Mouse (Mus musculus) CH12.LX (cell line): Measurements from ENCODE around the gene Rgmb. TPM values are rescaled to one million over a fixed set of nuclear protein-coding genes. Genes with fewer than 3 reads are reported as not detected.
A peak's percentile ranks its signal among the peaks of the same experiment; 100 is the strongest.

ENCODE experiments used
- DNase-seq: peaks from one replicate; pipeline ENCODE4 v3.0.0-alpha.2; 2013; ENCODE audit errors: extremely low read depth
- H3K27ac ChIP-seq: 2 replicates; pipeline ENCODE4 v1.5.1; 2012; ENCODE audit warnings: low read depth, mild to moderate bottlenecking, control low read depth, moderate library complexity; ENCODE audit not compliant: insufficient read depth
- H3K27me3 ChIP-seq: replicated peaks from 2 replicates; pipeline ENCODE3; 2012; ENCODE audit warnings: inconsistent platforms
- H3K36me3 ChIP-seq, 2 experiments: replicated peaks in 1 of 2; 2 replicates each; pipeline versions ENCODE3 to v1.6.1; 2012; ENCODE audit warnings: inconsistent platforms in 1 of 2, low read length in 1 of 2, mild to moderate bottlenecking in 1 of 2, mixed read lengths in 1 of 2, moderate library complexity in 1 of 2; ENCODE audit not compliant: control insufficient read depth in 1 of 2, insufficient read depth in 1 of 2
- H3K4me1 ChIP-seq, 2 experiments: 2 replicates each; pipeline ENCODE4 v1.6.1; 2012; ENCODE audit warnings: inconsistent platforms in 1 of 2, moderate library complexity in 1 of 2; ENCODE audit not compliant: insufficient read depth in 2 of 2, control insufficient read depth in 1 of 2
- H3K4me2 ChIP-seq: 2 replicates; pipeline ENCODE4 v1.6.1; 2012; ENCODE audit warnings: low read depth, mild to moderate bottlenecking, control low read depth; ENCODE audit not compliant: poor library complexity, insufficient read depth, severe bottlenecking
- H3K4me3 ChIP-seq, 3 experiments: fragments of 150-350 bp in 1 of 3; sonication (generic) in 1 of 3; replicated peaks in 1 of 3; 2 replicates each; pipeline versions ENCODE3 to v1.5.1; 2011 to 2012; ENCODE audit warnings: low read depth in 2 of 3, low read length in 2 of 3, mild to moderate bottlenecking in 2 of 3, moderate library complexity in 2 of 3, control low read depth in 1 of 3, improper control_type of control experiment in 1 of 3, inconsistent platforms in 1 of 3, mixed read lengths in 1 of 3; ENCODE audit not compliant: poor library complexity in 1 of 3
- H3K79me2 ChIP-seq: replicated peaks from 2 replicates; pipeline ENCODE4 v1.6.1; 2012; ENCODE audit warnings: mild to moderate bottlenecking, moderate library complexity; ENCODE audit not compliant: control insufficient read depth, poor library complexity, insufficient read depth, severe bottlenecking; ENCODE audit errors: extremely low read depth
- H3K9ac ChIP-seq: 2 replicates; pipeline ENCODE4 v1.6.1; 2012; ENCODE audit warnings: low read depth, mild to moderate bottlenecking, control low read depth, moderate library complexity; ENCODE audit not compliant: insufficient read depth
- H3K9me3 ChIP-seq: replicated peaks from 2 replicates; pipeline ENCODE3; 2012; ENCODE audit warnings: low read length, inconsistent platforms, mixed read lengths
- CHD2 ChIP-seq: IDR thresholded peaks from 2 replicates; pipeline ENCODE4 v1.6.1; 2011; ENCODE audit warnings: low read length, improper control_type of control experiment
- CTCF ChIP-seq, 2 experiments: IDR thresholded peaks in 1 of 2; conservative IDR thresholded peaks in 1 of 2; 2 replicates each; pipeline ENCODE4 v1.5.1; 2011 to 2012; ENCODE audit warnings: low read depth in 2 of 2, low read length in 2 of 2, improper control_type of control experiment in 1 of 2, inconsistent platforms in 1 of 2, mild to moderate bottlenecking in 1 of 2, moderate library complexity in 1 of 2
- ELF1 ChIP-seq: IDR thresholded peaks from 2 replicates; pipeline ENCODE4 v1.6.1; 2014; ENCODE audit warnings: low read depth, mild to moderate bottlenecking, inconsistent platforms, low read length, improper control_type of control experiment
- HCFC1 ChIP-seq: IDR thresholded peaks from 2 replicates; pipeline ENCODE4 v1.6.1; 2012; ENCODE audit warnings: low read depth, mild to moderate bottlenecking, inconsistent platforms, low read length, improper control_type of control experiment
- IRF4 ChIP-seq: IDR thresholded peaks from 2 replicates; pipeline ENCODE4 v1.6.1; 2014; ENCODE audit warnings: low read depth, mild to moderate bottlenecking, inconsistent platforms, low read length, improper control_type of control experiment
- MAZ ChIP-seq: IDR thresholded peaks from 2 replicates; pipeline ENCODE4 v1.6.1; 2012; ENCODE audit warnings: low read depth, mild to moderate bottlenecking, inconsistent platforms, low read length, improper control_type of control experiment, moderate library complexity
- RAD21 ChIP-seq: IDR thresholded peaks from 2 replicates; pipeline ENCODE4 v1.6.1; 2011; ENCODE audit warnings: low read depth, mild to moderate bottlenecking, low read length, improper control_type of control experiment, moderate library complexity
- SMC3 ChIP-seq: IDR thresholded peaks from 2 replicates; pipeline ENCODE4 v1.6.1; 2011; ENCODE audit warnings: low read depth, low read length, improper control_type of control experiment
- TBP ChIP-seq: conservative IDR thresholded peaks from 2 replicates; pipeline ENCODE4 v1.6.1; 2011; ENCODE audit warnings: low read depth, low read length, improper control_type of control experiment
- TCF12 ChIP-seq: IDR thresholded peaks from 2 replicates; pipeline ENCODE4 v1.6.1; 2014; ENCODE audit warnings: low read depth, mild to moderate bottlenecking, inconsistent platforms, low read length, improper control_type of control experiment
- dilution Hi-C: fragments of 300-500 bp; cut with MboI; formaldehyde crosslinking; loops from 2 replicates; pipeline ENCODE4 v1.14.3; 2020; ENCODE audit warnings: low sequenced_read_pairs; ENCODE audit not compliant: extremely low pct_unique_long_range_greater_than_20kb, extremely low pct_ligation_motif_present
- in situ Hi-C: fragments of 300-500 bp; cut with MboI; formaldehyde crosslinking; loops from 3 replicates; pipeline ENCODE4 v1.14.3; 2019; ENCODE audit warnings: low sequenced_read_pairs, low pct_ligation_motif_present, low pct_unique_long_range_greater_than_20kb, mixed read lengths
- polyA plus RNA-seq: library from polyadenylated mRNA; unstranded; fragments of >175 nt; gene quantifications from 2 replicates; pipeline ENCODE4 v1.2.1, GENCODE M21; 2012; ENCODE audit warnings: low read depth; ENCODE audit not compliant: insufficient read length
- total RNA-seq, 2 experiments: library from RNA; depleted of rRNA; stranded (reverse); fragments of 300-350 nt in 1 of 2; fragments of >200 nt in 1 of 2; gene quantifications; 2 replicates each; pipeline ENCODE4 v1.2.3; 2012 to 2014

Gene Rgmb
- total and polyA plus RNA-seq, 3 experiments: 2.3 to 2.6 (median 2.3) TPM

GRCm38 (mm10) chr17:15841425-15841824, 10.6 kb upstream of the Rgmb start:
- H3K9me3 ChIP-seq: no peaks in the 10 kb centered on the region
- TF ChIP-seq TCF12 (no peak), CHD2 (no peak), ELF1 (no peak)
- TF ChIP-seq, all 38 proteins: peak for 0
- Histone ChIP-seq H3K27me3 (no peaks in the 10 kb centered on the region), H3K4me1 (no peaks in the 10 kb centered on the region), H3K79me2 (no peaks in the 10 kb centered on the region), H3K9ac (no peak overlapping the region), H3K4me2 (no peak overlapping the region), H3K27ac (no peak overlapping the region), H3K4me3 (no peak overlapping the region), H3K36me3 (no peaks in the 10 kb centered on the region)
- no peak for DNase-seq
- dilution Hi-C loops (no loop called here), in situ Hi-C loops (no loop called here)

GRCm38 (mm10) chr17:15832398-15832797, 1.6 kb upstream of the Rgmb start:
- Histone ChIP-seq H3K4me2 (no peak overlapping the region), H3K4me1 (peaks cover 0 to 8% of the 10 kb centered on the region in 2 experiments; a peak in 2 of 4 replicates), H3K4me3 (no peak overlapping the region), H3K27me3 (no peaks in the 10 kb centered on the region), H3K79me2 (no peaks in the 10 kb centered on the region)
- dilution Hi-C loops: no loop called here
- TF ChIP-seq MAZ: no peak
- TF ChIP-seq HCFC1: no peak
- no peak for TF ChIP-seq IRF4
- TF ChIP-seq, all 38 proteins: peak for 0
- no peak for DNase-seq
- Histone ChIP-seq H3K36me3 (peaks cover 0 to 12% of the 10 kb centered on the region in 2 experiments), H3K27ac (no peak overlapping the region), H3K9me3 (peaks cover 11% of the 10 kb centered on the region), H3K9ac (no peak overlapping the region)
- in situ Hi-C loops: no loop called here

- dilution Hi-C loops: no loop called here
- TF ChIP-seq SMC3 (0 out of 2 replicates have a peak, but pooled peaks have one; percentile 8), TBP (no peak), CTCF (conservative IDR thresholded peaks at IDR 0.05 in 1 of 2, IDR thresholded peaks at IDR 0.05 in 1 of 2; ENCODE audit: low read depth in 2 of 2, low read length in 2 of 2) (peak; percentile 34 to 60; a peak in 3 of 4 replicates), RAD21 (peak; percentile 43)
- H3K27ac ChIP-seq: no peak overlapping the region
- peak; percentile 45 for DNase-seq
- peaks cover 0 to 12% of the 10 kb centered on the region in 2 experiments for H3K36me3 ChIP-seq
- no peaks in the 10 kb centered on the region for H3K27me3 ChIP-seq
- no peak overlapping the region for H3K4me2 ChIP-seq
- H3K4me1 ChIP-seq: peaks cover 0 to 9% of the 10 kb centered on the region in 2 experiments; a peak in 2 of 4 replicates
- no peaks in the 10 kb centered on the region for H3K79me2 ChIP-seq
- in situ Hi-C loops: no loop called here
- no peak overlapping the region for H3K4me3 ChIP-seq
- H3K9ac ChIP-seq: no peak overlapping the region
- H3K9me3 ChIP-seq: peaks cover 11% of the 10 kb centered on the region
These were observed 971 bp upstream of the Rgmb start for GRCm38 (mm10) chr17:15831810-15832209.
